Mouse (Mus musculus): ENCODE data around the gene Pecam1. TPM values are rescaled to one million over a fixed set of nuclear protein-coding genes. Genes with fewer than 3 reads are reported as not detected.
A peak's percentile ranks its signal among the peaks of the same experiment; 100 is the strongest.

Gene Pecam1
- polyA plus RNA-seq, 1 experiment from 2014 or later = 44.2 TPM

DNA sequence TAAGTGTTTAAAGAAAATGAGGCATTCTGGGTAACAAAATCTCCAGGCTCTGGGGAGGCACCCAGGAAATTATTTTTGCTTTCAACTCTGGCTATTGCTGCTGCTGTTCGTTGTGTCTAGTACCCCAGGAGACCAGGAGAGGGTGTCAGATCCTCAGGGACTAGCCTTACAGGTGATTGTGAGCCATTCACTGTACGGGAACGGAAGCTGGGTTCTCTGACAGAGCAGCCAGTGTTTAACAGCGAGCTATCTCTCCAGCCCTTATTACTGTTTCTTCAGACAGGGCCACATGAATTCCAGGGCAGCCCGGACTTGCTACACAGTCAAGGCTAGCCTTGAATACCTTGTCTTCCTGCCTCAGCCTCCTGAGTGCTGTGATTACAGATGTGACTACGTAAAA, 70.6 kb downstream of the Pecam1 start:
- no peak overlapping the region for H3K4me2 ChIP-seq
- no peak for ATAC-seq (ENCODE audit: insufficient number of reproducible peaks, low FRiP score, low TSS enrichment, low read depth)
- H3K9ac ChIP-seq = no peak overlapping the region
- H3K27ac ChIP-seq = no peak overlapping the region
- H3K27me3 ChIP-seq = no peaks in the 10 kb centered on the region
- WGBS = 49% methylated on average over 6 of the region's 6 CpGs
- no peak overlapping the region for H3K4me3 ChIP-seq
- H3K9me3 ChIP-seq = no peaks in the 10 kb centered on the region
- H3K36me3 ChIP-seq = no peaks in the 10 kb centered on the region
- peaks cover 13% of the 10 kb centered on the region for H3K4me1 ChIP-seq

DNA sequence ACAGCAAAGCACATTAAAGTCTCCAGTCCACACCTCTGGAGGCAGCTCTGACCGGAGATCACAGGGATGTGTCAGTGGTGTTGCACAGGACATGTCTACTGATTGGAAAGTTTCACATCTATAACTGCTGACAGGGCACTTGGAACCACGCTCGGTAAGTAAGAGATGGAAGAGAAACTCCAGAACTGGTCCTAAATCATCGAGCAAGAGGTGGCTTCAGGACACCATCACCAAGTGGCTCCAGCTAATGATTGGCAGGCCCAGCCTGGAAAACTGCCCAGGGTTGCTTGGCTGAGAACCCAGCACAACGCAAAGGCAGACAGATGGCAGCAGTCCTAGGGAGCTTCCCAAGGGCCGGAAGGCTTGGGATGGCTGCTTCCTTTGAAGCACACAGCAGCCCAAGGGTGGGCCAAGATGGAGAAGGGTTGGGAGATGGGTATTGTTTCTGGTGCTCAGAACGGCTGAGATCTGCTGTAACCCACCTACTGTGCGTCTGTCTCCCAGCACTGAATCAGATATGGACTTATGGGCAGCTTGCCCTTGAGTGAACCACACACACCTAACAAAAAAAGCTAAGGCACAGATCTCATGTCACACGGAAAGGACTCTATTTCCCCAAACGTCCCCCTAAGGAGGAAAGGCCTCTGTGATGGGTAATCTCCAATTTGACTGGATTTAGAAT, 72.4 kb downstream of the Pecam1 start:
- H3K36me3 ChIP-seq = no peaks in the 10 kb centered on the region
- no peak overlapping the region for H3K9ac ChIP-seq
- no peaks in the 10 kb centered on the region for H3K27me3 ChIP-seq
- 71% methylated on average over 10 of the region's 10 CpGs for WGBS
- H3K27ac ChIP-seq = no peak overlapping the region
- no peak overlapping the region for H3K4me3 ChIP-seq
- H3K4me1 ChIP-seq = peaks cover 25% of the 10 kb centered on the region
- no peak overlapping the region for H3K4me2 ChIP-seq
- H3K9me3 ChIP-seq = no peaks in the 10 kb centered on the region
- ATAC-seq (ENCODE audit: insufficient number of reproducible peaks, low FRiP score, low TSS enrichment, low read depth) = no peak

DNA sequence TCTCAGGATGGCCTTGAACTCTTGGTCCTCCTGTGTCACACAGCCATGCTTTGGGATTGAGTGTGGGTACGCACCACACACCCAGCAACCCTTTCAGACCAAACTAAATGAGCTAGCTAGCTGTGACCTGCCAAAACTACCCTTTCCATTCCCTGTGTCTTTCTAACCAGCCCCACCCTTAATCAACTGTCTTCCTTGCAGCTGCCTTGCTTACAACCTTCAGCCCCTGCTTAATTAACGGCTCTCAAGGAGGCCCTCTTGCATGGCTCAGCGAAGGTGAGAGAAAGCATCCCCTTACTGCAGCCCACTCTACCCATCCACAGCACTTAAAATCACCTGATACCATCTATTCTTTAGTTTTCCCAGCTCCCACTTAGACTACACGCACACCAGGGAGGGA, 73.1 kb downstream of the Pecam1 start:
- ATAC-seq (ENCODE audit: insufficient number of reproducible peaks, low FRiP score, low TSS enrichment, low read depth) = no peak
- H3K4me3 ChIP-seq = no peak overlapping the region
- H3K36me3 ChIP-seq = no peaks in the 10 kb centered on the region
- H3K27me3 ChIP-seq = no peaks in the 10 kb centered on the region
- 69% methylated on average over 4 of the region's 4 CpGs for WGBS
- H3K9me3 ChIP-seq = no peaks in the 10 kb centered on the region
- H3K4me1 ChIP-seq = peaks cover 25% of the 10 kb centered on the region
- no peak overlapping the region for H3K9ac ChIP-seq
- H3K27ac ChIP-seq = no peak overlapping the region
- H3K4me2 ChIP-seq = no peak overlapping the region

DNA sequence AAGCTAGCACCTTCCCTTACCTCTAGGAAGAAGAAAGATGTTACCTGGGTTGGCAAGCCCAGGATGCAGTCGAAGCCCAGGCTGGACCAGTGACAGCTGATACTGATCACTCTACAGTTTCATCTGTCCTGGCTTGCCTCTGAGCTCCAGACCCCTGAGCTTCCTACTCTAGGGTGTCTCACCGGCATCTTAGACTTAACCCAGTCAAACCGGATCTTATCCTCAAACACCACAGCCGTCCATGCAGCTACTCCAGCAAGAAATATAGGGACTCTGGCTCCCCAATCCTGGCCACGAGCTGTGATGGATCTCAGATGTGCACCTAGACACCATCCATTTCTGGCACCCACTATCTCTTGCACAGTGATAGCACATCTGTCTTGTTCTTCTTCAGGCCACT, 74.6 kb downstream of the Pecam1 start:
- Histone ChIP-seq H3K4me2 (no peak overlapping the region), H3K27me3 (no peaks in the 10 kb centered on the region), H3K36me3 (no peaks in the 10 kb centered on the region), H3K4me3 (no peak overlapping the region), H3K9me3 (no peaks in the 10 kb centered on the region), H3K9ac (no peak overlapping the region), H3K27ac (no peak overlapping the region; the same call in 1 of the 2 replicates), H3K4me1 (peaks cover 31% of the 10 kb centered on the region)
- ATAC-seq (ENCODE audit: insufficient number of reproducible peaks, low FRiP score, low TSS enrichment, low read depth) = no peak
- 81% methylated on average over 5 of the region's 5 CpGs for WGBS

DNA sequence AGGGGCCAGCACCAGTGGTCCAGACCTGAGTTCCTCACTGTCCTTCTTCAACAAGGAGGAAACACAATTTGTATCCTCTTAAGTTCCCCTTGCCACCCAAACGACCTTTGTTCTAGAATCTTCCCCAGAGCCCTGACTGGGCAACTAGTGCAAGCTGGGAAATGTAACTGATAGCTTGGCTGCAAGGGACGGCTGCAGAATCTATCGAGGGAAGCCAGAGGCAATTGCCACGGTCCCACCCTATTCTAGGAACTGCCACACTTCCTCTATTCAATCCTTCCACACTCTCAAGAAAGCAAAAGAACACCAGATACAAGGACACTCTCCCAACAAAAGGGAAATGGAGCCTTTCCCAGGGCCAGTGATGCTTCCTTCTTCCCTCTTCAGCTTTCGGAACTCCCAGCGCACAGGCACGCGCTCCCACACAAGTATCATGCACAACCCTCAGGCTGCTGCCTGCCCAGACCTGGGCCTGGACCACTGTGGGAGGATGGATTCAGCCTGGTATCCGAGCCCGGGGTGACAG, 75.2 kb downstream of the Pecam1 start:
- no peak overlapping the region for H3K9ac ChIP-seq
- H3K27ac ChIP-seq = peak overlapping the region; percentile 74
- H3K9me3 ChIP-seq = no peaks in the 10 kb centered on the region
- H3K36me3 ChIP-seq = no peaks in the 10 kb centered on the region
- peaks cover 31% of the 10 kb centered on the region for H3K4me1 ChIP-seq
- no peak for ATAC-seq (ENCODE audit: insufficient number of reproducible peaks, low FRiP score, low TSS enrichment, low read depth)
- H3K4me2 ChIP-seq = peak overlapping the region; percentile 22; the same call in 1 of the 2 replicates
- WGBS = 54% methylated on average over 10 of the region's 10 CpGs
- H3K4me3 ChIP-seq = no peak overlapping the region
- no peaks in the 10 kb centered on the region for H3K27me3 ChIP-seq

DNA sequence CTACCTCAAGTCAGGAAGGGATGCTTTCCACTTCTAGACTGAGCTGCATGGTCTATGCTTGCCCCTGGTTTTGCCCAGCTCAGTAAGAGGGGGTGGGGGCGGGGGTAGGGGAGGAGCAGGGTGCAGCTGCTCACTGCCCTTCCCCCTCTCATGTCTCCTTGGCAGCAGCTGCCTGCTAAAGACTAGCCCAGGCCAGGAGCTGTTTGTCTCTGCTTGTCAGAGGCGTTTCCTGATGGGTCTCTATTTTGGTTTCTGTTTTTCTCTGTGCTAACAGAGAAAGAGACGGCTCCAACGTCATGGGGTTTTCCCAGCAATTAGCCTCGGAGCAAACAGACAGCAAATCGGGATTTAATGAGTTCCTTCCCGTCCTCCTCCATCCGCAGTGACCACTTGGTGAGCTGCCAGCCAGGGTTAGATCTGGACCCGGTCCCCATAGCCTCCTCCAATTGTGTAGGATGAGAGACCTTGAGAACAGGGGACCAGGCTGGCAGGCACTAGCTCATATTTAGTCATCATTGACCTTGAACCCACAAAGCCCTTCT, 75.7 kb downstream of the Pecam1 start:
- no peaks in the 10 kb centered on the region for H3K27me3 ChIP-seq
- H3K4me2 ChIP-seq = peak overlapping the region; percentile 22; the same call in 1 of the 2 replicates
- H3K27ac ChIP-seq = peak overlapping the region; percentile 74
- WGBS = 4% methylated on average over 9 of the region's 9 CpGs
- peak; percentile 71 for ATAC-seq (ENCODE audit: insufficient number of reproducible peaks, low FRiP score, low TSS enrichment, low read depth)
- no peak overlapping the region for H3K9ac ChIP-seq
- H3K36me3 ChIP-seq = no peaks in the 10 kb centered on the region
- H3K4me3 ChIP-seq = no peak overlapping the region
- H3K4me1 ChIP-seq = peaks cover 33% of the 10 kb centered on the region
- no peaks in the 10 kb centered on the region for H3K9me3 ChIP-seq

DNA sequence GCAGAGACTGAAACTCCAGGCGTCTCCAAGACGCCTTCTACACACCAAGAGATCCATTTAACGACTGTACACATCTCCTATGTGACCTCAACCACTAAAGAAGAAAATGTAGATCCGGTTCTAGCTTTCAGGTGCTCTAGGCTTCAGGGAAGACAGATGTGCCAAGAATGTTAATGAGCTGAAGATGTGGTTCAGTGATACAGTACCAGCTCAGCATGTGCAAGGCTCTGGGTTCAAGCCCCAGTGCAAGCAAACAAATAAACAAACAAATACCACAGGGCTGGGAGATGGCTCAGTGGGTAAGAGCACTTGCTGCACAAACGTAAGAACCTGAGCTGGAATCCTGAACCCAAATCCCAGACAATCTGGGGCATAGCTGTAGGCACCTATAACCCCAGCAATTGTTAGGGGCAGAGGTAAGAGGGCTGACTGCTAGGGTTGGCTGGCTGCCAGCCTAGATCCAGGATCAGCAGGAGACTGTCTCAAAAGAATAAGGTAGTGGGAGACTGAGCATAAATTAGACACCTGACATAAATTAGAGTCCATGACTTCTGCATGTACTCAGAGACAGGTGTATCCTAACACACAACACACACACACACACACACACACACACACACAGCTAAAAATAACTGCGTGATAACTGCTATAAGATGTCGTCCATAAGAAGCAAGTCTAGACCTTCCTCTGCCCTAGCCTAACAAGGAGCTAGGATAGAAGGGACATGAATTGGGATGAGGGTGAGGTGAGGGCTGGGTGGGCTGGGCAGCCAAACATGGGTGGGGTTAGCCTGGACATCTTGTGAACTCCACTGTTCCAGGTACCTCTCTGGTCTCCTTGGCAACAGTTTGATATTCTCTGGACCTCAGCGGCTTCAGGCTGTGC, 76.5 kb downstream of the Pecam1 start:
- H3K27me3 ChIP-seq = no peaks in the 10 kb centered on the region
- H3K27ac ChIP-seq = peak overlapping the region; percentile 74; the same call in 1 of the 2 replicates
- peak; percentile 7; the same call in 1 of the 2 replicates for ATAC-seq (ENCODE audit: insufficient number of reproducible peaks, low FRiP score, low TSS enrichment, low read depth)
- WGBS = 45% methylated on average over 8 of the region's 8 CpGs
- 0 out of 2 replicates have a peak overlapping the region, but pooled peaks have one; percentile 22 for H3K4me2 ChIP-seq
- no peaks in the 10 kb centered on the region for H3K36me3 ChIP-seq
- peaks cover 36% of the 10 kb centered on the region for H3K4me1 ChIP-seq
- H3K9ac ChIP-seq = no peak overlapping the region
- H3K9me3 ChIP-seq = no peaks in the 10 kb centered on the region
- H3K4me3 ChIP-seq = no peak overlapping the region

DNA sequence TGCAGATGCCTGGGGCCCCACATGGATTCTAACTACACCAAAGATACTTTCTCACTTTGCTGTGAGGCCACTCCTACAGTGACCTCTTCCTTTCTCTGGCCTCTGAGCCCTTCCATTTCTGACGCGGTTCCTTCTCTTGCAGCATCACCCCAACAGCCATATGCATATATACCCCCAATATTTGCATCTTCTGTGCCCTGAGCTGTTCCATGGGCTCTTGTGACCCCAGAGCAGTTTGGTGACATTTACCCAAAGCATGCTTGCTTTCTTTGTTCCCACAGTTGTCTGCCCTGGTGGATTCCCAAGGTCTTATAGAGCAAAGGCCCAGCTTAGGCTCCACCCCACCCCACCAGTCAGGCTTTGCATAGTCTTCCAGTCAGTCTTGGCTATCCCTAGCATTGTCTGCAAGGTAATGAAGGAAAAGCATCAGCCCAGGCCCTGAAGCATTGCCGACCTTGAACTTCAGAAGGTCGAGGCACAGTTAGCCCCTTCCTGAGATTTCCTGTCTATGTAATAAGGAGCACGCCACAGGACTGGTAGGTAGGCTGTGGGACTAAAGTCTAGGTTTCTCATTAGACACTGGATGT, 77.4 kb downstream of the Pecam1 start:
- H3K36me3 ChIP-seq = no peaks in the 10 kb centered on the region
- no peak overlapping the region for H3K9ac ChIP-seq
- ATAC-seq (ENCODE audit: insufficient number of reproducible peaks, low FRiP score, low TSS enrichment, low read depth) = no peak
- no peak overlapping the region for H3K27ac ChIP-seq
- H3K4me2 ChIP-seq = no peak overlapping the region
- H3K4me1 ChIP-seq = peaks cover 35% of the 10 kb centered on the region
- WGBS = 77% methylated on average over 5 of the region's 5 CpGs
- no peak overlapping the region for H3K4me3 ChIP-seq
- H3K27me3 ChIP-seq = no peaks in the 10 kb centered on the region
- no peaks in the 10 kb centered on the region for H3K9me3 ChIP-seq

DNA sequence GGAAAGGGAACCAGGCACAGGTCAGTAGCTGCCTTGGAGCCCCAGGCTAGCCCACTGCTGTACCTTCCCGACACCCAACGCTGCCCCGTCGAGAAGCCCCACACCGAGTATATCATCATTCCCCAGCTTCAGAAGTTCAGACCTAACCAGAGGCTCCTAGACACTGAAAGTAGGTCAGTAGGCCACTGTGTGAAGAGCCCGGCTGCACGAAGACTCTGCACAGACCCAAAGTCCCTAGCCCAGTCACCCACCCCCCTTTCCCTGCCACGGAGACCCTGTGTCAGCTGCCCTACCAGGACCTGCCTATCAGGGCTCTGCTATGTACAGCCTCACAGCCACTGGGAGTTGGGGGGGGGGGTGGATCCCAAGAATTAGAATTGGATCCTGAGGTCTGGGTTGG, 78.6 kb downstream of the Pecam1 start:
- WGBS = 87% methylated on average over 8 of the region's 8 CpGs

DNA sequence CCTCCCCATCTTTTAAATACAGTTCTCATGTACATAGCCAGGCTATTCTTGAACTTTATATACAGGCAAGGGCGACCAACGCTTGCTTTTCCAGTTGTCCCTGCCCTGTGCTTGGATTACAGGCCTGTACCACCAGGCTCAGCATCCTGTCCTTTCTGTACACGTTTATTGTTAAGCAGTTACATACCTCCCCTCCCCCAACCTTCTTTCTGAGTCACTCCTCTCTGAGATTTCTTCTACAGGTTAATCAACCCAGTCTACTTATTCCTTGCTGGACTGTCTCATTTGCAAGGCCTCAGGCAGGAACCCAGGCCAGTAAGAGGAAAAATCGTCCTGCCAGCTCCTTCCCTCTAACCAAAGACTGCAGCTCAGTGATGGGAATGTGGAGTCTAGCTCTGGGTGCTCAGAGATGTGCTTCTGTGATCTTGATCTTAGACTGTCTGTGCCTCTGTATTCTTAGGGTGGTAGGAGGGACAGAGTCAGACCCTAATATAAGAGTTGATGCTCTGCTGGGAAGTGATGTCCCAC, 79.4 kb downstream of the Pecam1 start:
- Histone ChIP-seq H3K4me3 (no peak overlapping the region), H3K4me1 (peaks cover 34% of the 10 kb centered on the region), H3K27ac (no peak overlapping the region), H3K4me2 (no peak overlapping the region), H3K9ac (no peak overlapping the region), H3K9me3 (no peaks in the 10 kb centered on the region), H3K36me3 (no peaks in the 10 kb centered on the region), H3K27me3 (no peaks in the 10 kb centered on the region)
- 43% methylated on average over 4 of the region's 4 CpGs for WGBS
- ATAC-seq (ENCODE audit: insufficient number of reproducible peaks, low FRiP score, low TSS enrichment, low read depth) = no peak

More for the DNA sequence above, 78.6 kb downstream of the Pecam1 start:
- no peak for ATAC-seq (ENCODE audit: insufficient number of reproducible peaks, low FRiP score, low TSS enrichment, low read depth)
- Histone ChIP-seq H3K4me3 (no peak overlapping the region), H3K27ac (no peak overlapping the region), H3K27me3 (no peaks in the 10 kb centered on the region), H3K36me3 (no peaks in the 10 kb centered on the region), H3K4me1 (peaks cover 34% of the 10 kb centered on the region), H3K9me3 (no peaks in the 10 kb centered on the region), H3K9ac (no peak overlapping the region), H3K4me2 (no peak overlapping the region)

DNA sequence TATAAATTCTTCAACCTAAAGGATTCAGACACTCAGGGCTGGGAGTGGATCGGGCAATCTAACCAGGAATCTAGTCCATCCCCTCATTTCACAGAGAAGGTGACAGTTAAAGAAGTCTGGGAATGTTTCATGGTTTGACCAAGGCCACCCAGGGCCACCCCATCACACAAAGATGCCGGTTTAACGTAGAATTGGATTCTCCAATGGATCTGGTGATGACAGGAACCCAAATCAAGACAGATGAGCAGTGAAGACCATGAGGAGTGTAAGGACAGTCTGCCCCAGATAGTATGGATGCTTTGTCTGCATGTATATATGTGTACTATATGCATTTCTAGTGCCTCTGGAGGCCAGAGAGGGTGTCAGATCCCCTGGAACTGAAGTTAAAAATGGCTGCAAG, 80.2 kb downstream of the Pecam1 start:
- H3K4me3 ChIP-seq = no peak overlapping the region
- 79% methylated on average over 3 of the region's 3 CpGs for WGBS

More for the DNA sequence above, 80.2 kb downstream of the Pecam1 start:
- Histone ChIP-seq H3K27me3 (no peaks in the 10 kb centered on the region), H3K9me3 (no peaks in the 10 kb centered on the region), H3K4me1 (peaks cover 29% of the 10 kb centered on the region), H3K27ac (no peak overlapping the region), H3K9ac (no peak overlapping the region), H3K36me3 (no peaks in the 10 kb centered on the region), H3K4me2 (no peak overlapping the region)
- no peak for ATAC-seq (ENCODE audit: insufficient number of reproducible peaks, low FRiP score, low TSS enrichment, low read depth)
